Mouse (Mus musculus): ENCODE results near the gene Znrd1as. TPM values are rescaled to one million over a fixed set of nuclear protein-coding genes. Genes with fewer than 3 reads are reported as not detected.

Gene Znrd1as
- polyA plus RNA-seq, 1 experiment from 2014 or later: 7.2 TPM

DNA sequence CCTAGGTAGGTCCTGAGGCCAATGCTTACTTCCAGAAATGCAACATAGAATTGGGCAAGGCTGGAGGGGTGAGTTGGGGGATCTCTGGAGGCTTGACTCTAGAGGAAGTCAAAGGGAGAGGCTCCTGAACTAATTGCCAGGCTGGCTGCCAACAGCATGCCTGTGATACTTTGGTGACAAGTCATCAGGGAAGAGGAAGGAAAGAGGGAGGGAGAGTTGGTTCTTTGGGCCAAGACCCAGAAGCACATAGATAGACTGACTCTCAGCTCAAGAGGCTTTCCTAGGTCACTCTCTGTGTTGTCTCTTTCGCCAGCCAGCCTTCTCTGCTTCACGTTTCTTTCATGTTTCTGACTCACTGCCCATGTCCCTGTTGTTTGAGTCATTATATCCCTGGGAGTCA is 26.6 kb upstream of the Znrd1as start:
- 82% methylated on average over 2 of the region's 2 CpGs for WGBS
- Histone ChIP-seq H3K4me3 (no peak overlapping the region), H3K27ac (replicated peaks) (no peak overlapping the region)

DNA sequence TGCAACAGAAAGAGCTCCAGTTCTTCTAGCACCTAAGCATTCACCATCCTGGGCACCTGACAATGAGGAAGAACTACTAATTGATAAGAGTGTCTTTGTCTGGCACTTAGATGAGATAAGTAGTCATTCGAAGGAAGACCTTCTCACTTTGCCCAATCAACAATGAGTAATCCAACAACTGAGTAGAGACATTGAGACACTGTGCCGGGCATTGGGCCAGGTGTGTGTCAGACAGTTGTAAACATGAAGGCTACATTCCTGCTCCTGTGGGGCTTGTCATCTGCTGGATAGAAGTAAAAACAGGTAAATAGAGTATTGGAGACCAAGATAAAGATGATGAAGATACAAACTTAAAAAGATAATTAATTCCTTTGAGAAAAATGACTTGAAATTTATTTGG is 20.3 kb upstream of the Znrd1as start:
- no peaks in the 10 kb centered on the region for H3K36me3 ChIP-seq (replicated peaks)
- 89% methylated on average over 2 of the region's 2 CpGs for WGBS
- no peak overlapping the region for H3K4me3 ChIP-seq
- no peaks in the 10 kb centered on the region for H3K9me3 ChIP-seq
- no peak for DNase-seq (ENCODE audit: low spot score)
- peaks cover 6% of the 10 kb centered on the region for H3K4me1 ChIP-seq
- H3K27me3 ChIP-seq (replicated peaks; ENCODE audit: low read depth, poor library complexity, severe bottlenecking): peaks cover 32% of the 10 kb centered on the region
- no peak overlapping the region for H3K27ac ChIP-seq (replicated peaks)

More for the DNA sequence above, 26.6 kb upstream of the Znrd1as start:
- Histone ChIP-seq H3K27me3 (replicated peaks; ENCODE audit: low read depth, poor library complexity, severe bottlenecking) (no peaks in the 10 kb centered on the region; the same call in 1 of the 2 replicates), H3K9me3 (no peaks in the 10 kb centered on the region), H3K4me1 (no peaks in the 10 kb centered on the region), H3K36me3 (replicated peaks) (no peaks in the 10 kb centered on the region)
- DNase-seq (ENCODE audit: low spot score): no peak

DNA sequence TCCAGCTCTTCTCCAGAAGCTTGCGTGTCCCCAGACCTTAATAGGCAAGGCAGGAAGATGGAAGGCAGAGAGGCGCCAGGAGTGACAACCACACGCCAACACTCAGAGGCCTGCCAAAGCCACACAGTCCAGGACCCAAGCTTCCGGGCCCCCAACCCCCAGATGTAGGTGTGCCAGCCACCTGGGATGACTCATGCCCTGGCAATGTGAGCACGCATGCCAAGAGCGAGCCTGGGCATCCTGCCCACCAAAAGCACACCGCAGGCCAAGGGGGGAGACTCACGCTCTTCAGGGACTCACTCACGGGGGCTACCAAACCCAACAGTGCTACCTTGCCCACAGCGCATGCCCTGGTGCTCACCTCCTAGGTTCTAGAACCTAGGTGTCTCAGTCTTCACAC is 16.0 kb upstream of the Znrd1as start:
- DNase-seq (ENCODE audit: low spot score): no peak
- H3K4me1 ChIP-seq: peaks cover 25% of the 10 kb centered on the region
- 63% methylated on average over 10 of the region's 10 CpGs for WGBS
- no peak overlapping the region for H3K27ac ChIP-seq (replicated peaks)
- H3K27me3 ChIP-seq (replicated peaks; ENCODE audit: low read depth, poor library complexity, severe bottlenecking): peaks cover 75% of the 10 kb centered on the region
- no peaks in the 10 kb centered on the region for H3K9me3 ChIP-seq
- H3K36me3 ChIP-seq (replicated peaks): no peaks in the 10 kb centered on the region
- H3K4me3 ChIP-seq: peak overlapping the region; percentile 51

- H3K27ac ChIP-seq (replicated peaks): no peak within 1 kb of the TSS
- peaks cover 81% of the 10 kb centered on the region for H3K27me3 ChIP-seq (replicated peaks; ENCODE audit: low read depth, poor library complexity, severe bottlenecking)
- no peaks in the 10 kb centered on the region for H3K9me3 ChIP-seq
- DNase-seq (ENCODE audit: low spot score): peak; percentile 47
- H3K4me3 ChIP-seq: peak within 1 kb of the TSS; percentile 51
- no peaks in the 10 kb centered on the region for H3K36me3 ChIP-seq (replicated peaks)
- WGBS: 3% methylated on average over 59 of the region's 59 CpGs
- H3K4me1 ChIP-seq: peaks cover 31% of the 10 kb centered on the region
Observed at GRCm38 (mm10) chr17:36942791-36943471, 15.5 kb upstream of the Znrd1as start, which contains the start of gene Rnf39. TSS of gene Rnf39 (plus strand) at chr17:36942918.

DNA sequence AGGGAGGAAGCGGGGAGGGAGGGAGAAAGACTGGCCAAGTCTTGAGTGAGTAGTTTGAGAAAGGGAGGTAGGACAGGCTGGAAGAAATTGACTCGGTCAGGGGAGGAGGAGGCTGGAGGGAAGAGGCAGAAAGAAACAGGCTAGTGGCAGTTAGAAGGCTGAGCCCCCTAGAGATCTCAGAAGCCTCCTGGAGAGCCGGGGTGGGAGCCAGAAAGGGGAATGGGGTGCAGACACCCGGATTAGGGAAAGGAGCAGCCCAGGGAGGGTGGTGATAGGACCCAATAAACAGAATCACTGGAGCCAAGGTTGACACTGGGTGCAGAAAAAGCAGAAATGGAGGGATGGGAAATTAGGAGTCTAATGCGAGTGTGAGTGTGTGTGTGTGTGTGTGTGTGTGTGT is 14.7 kb upstream of the Znrd1as start:
- H3K36me3 ChIP-seq (replicated peaks): peaks cover 5% of the 10 kb centered on the region
- 28% methylated on average over 5 of the region's 5 CpGs for WGBS
- peaks cover 88% of the 10 kb centered on the region for H3K27me3 ChIP-seq (replicated peaks; ENCODE audit: low read depth, poor library complexity, severe bottlenecking)
- peak; percentile 12 for DNase-seq (ENCODE audit: low spot score)
- H3K27ac ChIP-seq (replicated peaks): no peak overlapping the region
- H3K4me1 ChIP-seq: peaks cover 31% of the 10 kb centered on the region
- H3K9me3 ChIP-seq: no peaks in the 10 kb centered on the region
- H3K4me3 ChIP-seq: peak overlapping the region; percentile 51; the same call in 1 of the 2 replicates

DNA sequence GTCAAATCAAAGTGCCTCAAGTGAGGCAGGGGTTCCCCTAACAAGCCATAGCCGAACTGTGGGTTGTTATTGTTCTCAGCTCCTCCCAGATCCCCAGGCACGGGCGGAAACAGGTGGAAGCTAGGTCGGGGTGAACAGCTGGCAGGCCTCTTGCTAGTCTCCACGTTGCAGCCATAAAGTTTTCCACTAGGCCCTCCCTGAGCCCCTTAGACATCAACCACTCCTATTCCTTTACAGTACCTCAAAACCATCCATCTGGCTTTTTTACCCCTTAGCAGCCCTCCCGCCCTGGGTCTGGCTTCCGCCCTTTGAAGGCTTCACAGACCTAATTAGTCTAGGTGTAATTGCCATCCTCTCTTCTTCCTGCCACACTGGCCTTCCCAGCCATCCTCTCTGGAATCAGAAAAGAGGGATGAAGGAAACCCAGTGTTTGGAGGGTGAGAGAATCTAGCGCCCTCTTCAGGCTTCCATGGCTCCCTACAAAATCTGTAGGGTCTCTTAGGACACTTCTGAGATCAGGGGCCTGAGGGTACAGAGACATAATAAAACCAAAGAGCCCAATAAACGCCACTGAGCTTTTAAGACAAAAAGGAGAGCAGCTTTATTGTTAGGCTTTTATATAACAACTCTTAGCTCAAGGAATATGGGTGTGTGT is 14.1 kb upstream of the Znrd1as start:
- Histone ChIP-seq H3K27ac (replicated peaks) (no peak overlapping the region), H3K27me3 (replicated peaks; ENCODE audit: low read depth, poor library complexity, severe bottlenecking) (peaks cover 94% of the 10 kb centered on the region), H3K4me3 (no peak overlapping the region), H3K36me3 (replicated peaks) (peaks cover 11% of the 10 kb centered on the region), H3K4me1 (peaks cover 31% of the 10 kb centered on the region), H3K9me3 (no peaks in the 10 kb centered on the region)
- WGBS: 18% methylated on average over 9 of the region's 9 CpGs
- peak; percentile 21 for DNase-seq (ENCODE audit: low spot score)

GRCm38 (mm10) chr17:36947051-36947819 is 11.2 kb upstream of the Znrd1as start:
- no peaks in the 10 kb centered on the region for H3K9me3 ChIP-seq
- peak overlapping the region; percentile 78 for H3K27ac ChIP-seq (replicated peaks)
- peak; percentile 76 for DNase-seq (ENCODE audit: low spot score)
- H3K4me3 ChIP-seq: peak overlapping the region; percentile 61
- H3K36me3 ChIP-seq (replicated peaks): peaks cover 14% of the 10 kb centered on the region
- peaks cover 72% of the 10 kb centered on the region for H3K27me3 ChIP-seq (replicated peaks; ENCODE audit: low read depth, poor library complexity, severe bottlenecking)
- WGBS: under 1% methylated on average over 62 of the region's 62 CpGs
- peaks cover 41% of the 10 kb centered on the region for H3K4me1 ChIP-seq

GRCm38 (mm10) chr17:36948286-36948685 is 10.1 kb upstream of the Znrd1as start:
- Histone ChIP-seq H3K27ac (replicated peaks) (no peak overlapping the region), H3K27me3 (replicated peaks; ENCODE audit: low read depth, poor library complexity, severe bottlenecking) (peaks cover 61% of the 10 kb centered on the region), H3K36me3 (replicated peaks) (peaks cover 17% of the 10 kb centered on the region), H3K4me1 (peaks cover 34% of the 10 kb centered on the region), H3K4me3 (no peak overlapping the region), H3K9me3 (no peaks in the 10 kb centered on the region)
- DNase-seq (ENCODE audit: low spot score): no peak
- WGBS: 83% methylated on average over 1 of the region's 1 CpGs

- DNase-seq (ENCODE audit: low spot score): no peak
- H3K4me1 ChIP-seq: peaks cover 29% of the 10 kb centered on the region
Observed at GRCm38 (mm10) chr17:36949265-36949664, 9.1 kb upstream of the Znrd1as start.

DNA sequence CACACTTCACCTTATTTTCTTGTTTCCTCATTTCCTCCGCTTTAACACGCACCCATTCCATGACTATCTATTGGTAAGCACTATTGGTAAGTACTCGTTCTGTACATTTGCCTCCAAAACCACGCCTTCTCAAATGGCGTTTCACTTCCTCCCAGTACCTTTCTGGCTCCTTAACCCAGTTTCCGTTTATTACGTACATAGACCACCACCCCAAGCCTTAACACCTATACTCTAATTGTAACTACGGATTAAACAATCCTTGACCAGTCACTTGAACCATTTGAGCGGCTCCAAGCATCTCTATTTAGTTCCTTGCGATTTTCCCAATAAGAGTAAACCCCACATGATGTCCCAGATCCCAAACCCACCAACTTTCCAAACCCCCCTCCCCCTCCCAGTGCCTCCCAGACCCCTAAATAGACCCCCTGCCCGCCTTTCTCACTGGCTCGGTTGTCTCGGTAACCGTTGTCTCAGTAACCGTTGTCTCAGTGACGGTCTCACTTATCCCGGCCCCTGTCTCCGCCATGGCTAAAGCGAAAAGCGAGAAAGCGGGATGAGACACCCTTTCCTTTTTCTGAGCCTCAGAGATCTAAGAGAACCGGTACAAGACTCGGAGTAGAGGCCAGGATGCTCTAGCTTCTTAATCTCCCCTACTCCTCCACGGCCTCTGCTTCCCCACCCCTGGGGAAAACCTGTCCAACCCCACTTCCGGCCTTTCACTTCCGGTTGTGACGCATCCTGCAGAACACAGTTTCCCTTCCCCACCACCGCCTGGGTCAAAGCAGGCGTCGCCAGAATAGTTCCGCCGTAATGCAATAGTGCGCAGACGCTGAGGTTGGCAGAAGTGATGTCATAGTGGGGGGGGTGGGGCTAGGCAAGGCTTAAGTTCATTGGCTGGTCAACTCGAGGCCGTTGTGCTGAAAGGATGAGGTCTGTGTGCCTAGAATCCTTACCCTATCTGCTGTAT is 7.1 kb upstream of the Znrd1as start, which contains the start of gene Ppp1r11:
Gene Ppp1r11 (minus strand): TSS at position 761 of the 967 bp plus-strand sequence.
- Histone ChIP-seq H3K27me3 (replicated peaks; ENCODE audit: low read depth, poor library complexity, severe bottlenecking) (peaks cover 31% of the 10 kb centered on the region), H3K4me3 (peak within 1 kb of the TSS; percentile 83), H3K9me3 (no peaks in the 10 kb centered on the region), H3K4me1 (peaks cover 27% of the 10 kb centered on the region), H3K36me3 (replicated peaks) (peaks cover 45% of the 10 kb centered on the region), H3K27ac (replicated peaks) (peak within 1 kb of the TSS; percentile 87)
- WGBS: 4% methylated on average over 36 of the region's 36 CpGs
- peak; percentile 98 for DNase-seq (ENCODE audit: low spot score)

More at GRCm38 (mm10) chr17:36949265-36949664, 9.1 kb upstream of the Znrd1as start:
- peaks cover 51% of the 10 kb centered on the region for H3K27me3 ChIP-seq (replicated peaks; ENCODE audit: low read depth, poor library complexity, severe bottlenecking)
- no peak overlapping the region for H3K27ac ChIP-seq (replicated peaks)
- no peak overlapping the region for H3K4me3 ChIP-seq
- H3K9me3 ChIP-seq: no peaks in the 10 kb centered on the region
- H3K36me3 ChIP-seq (replicated peaks): peaks cover 26% of the 10 kb centered on the region
- 91% methylated on average over 8 of the region's 8 CpGs for WGBS

DNA sequence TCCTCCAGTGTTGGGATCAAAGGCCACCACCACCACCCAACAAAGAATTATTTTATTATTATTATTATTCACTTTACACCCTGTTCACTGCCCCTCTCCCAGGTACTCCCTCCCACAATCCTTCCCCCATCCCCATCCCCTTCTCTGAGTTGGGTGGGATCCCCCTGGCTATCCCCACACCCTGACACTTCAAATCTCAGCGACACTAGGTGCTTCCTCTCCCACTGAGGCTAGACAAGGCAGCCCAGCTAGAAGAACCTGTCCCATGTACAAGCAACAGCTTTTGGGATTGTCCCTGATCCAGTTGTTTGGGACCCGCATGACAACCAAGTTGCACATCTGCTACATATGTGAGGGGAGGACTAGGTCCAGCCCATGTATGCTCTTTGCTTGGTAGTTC is 5.8 kb upstream of the Znrd1as start:
- no peak for DNase-seq (ENCODE audit: low spot score)

More for the DNA sequence above, 5.8 kb upstream of the Znrd1as start:
- H3K9me3 ChIP-seq: no peaks in the 10 kb centered on the region
- H3K36me3 ChIP-seq (replicated peaks): peaks cover 51% of the 10 kb centered on the region
- WGBS: 81% methylated on average over 2 of the region's 2 CpGs
- no peak overlapping the region for H3K27ac ChIP-seq (replicated peaks)
- peaks cover 18% of the 10 kb centered on the region for H3K27me3 ChIP-seq (replicated peaks; ENCODE audit: low read depth, poor library complexity, severe bottlenecking)
- peaks cover 17% of the 10 kb centered on the region for H3K4me1 ChIP-seq
- no peak overlapping the region for H3K4me3 ChIP-seq
